Comparison of ENCODE assay signal across 7 mouse cellular contexts in the genomic region with DNA sequence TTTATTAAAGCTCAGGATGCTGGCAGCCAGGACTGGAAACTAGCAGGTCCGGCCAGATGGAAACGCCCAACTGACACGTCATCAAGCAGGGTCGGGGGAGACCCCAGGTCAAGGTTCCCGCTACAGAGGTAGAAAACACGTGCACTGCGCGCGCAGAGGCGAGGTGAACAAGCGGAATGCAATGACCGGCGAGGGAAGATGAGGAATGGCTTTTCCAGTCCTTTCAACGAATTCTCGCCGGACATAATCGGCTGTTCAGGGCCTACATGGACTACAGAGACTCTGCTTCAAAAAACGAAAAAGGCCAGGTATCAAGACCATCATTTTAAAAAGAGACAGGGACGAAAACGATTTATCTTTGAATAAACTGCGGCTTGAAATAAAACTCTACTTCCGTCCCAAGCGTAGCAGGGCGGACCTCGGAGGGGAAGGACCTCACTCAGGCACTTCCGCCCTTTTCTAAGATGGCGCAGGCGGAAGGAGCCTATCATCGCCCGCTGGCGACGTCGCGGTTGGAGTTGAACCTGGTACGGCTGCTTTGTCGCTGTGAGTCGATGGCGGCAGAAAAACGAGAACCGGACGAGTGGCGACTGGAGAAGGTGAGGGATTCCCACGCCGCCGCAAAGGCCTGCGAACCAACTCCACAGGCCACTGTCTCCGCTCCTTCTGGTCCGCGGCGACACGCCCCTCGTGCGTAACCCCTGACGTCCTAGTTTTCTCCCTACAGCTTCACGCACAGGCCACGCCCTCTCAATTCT. TPM values are rescaled to one million over a fixed set of nuclear protein-coding genes. Genes with fewer than 3 reads are reported as not detected.
A peak's percentile ranks its signal among the peaks of the same experiment; 100 is the strongest.
DNase-seq lines count a peak whose midpoint lies in the region; ATAC-seq and TF ChIP-seq lines count a peak whose summit lies in the region.

A gene (plus strand): TSS at position 78 of the 758 bp plus-strand sequence.

- peak; percentile 69; the same call in 1 of the 2 replicates for TF ChIP-seq EP300 in heart, adult 2 months (IDR thresholded peaks at IDR 0.05; ENCODE audit: insufficient read depth, low read depth, low read length)

- peak within 1 kb of the TSS; percentile 54 for H3K4me3 ChIP-seq in embryonic facial prominence, embryonic 13.5 days
- H3K4me3 ChIP-seq in heart, adult 2 months, result peak within 1 kb of the TSS; percentile 91
- peak within 1 kb of the TSS; percentile 68 for H3K4me3 ChIP-seq in limb, embryonic 13.5 days
- peak within 1 kb of the TSS; percentile 63 for H3K4me3 ChIP-seq in midbrain, embryonic 16.5 days (ENCODE audit: low read depth, low read length)

- WGBS in embryonic facial prominence, embryonic 13.5 days, result under 1% methylated on average over 56 of the region's 56 CpGs
- WGBS in heart, adult 2 months, result under 1% methylated on average over 56 of the region's 56 CpGs
- under 1% methylated on average over 56 of the region's 56 CpGs for WGBS in limb, embryonic 13.5 days
- WGBS in midbrain, embryonic 16.5 days, result under 1% methylated on average over 56 of the region's 56 CpGs

- peak; percentile 81 for TF ChIP-seq POLR2A in heart, adult 2 months (IDR thresholded peaks at IDR 0.05; ENCODE audit: insufficient read depth, low read depth, low read length)

- ATAC-seq in embryonic facial prominence, embryonic 13.5 days (ENCODE audit: insufficient number of reproducible peaks, insufficient read depth, low FRiP score, low TSS enrichment, low read depth), result peak; percentile 79
- peak; percentile 85 for ATAC-seq in limb, embryonic 13.5 days (ENCODE audit: low FRiP score, low read depth)
- peak; percentile 81 for ATAC-seq in midbrain, embryonic 16.5 days

- H3K4me1 ChIP-seq in embryonic facial prominence, embryonic 13.5 days, result peaks cover 31% of the 10 kb centered on the region
- H3K4me1 ChIP-seq in heart, adult 2 months (ENCODE audit: control insufficient read depth, insufficient read depth, low read length), result peaks cover 5% of the 10 kb centered on the region
- peaks cover 26% of the 10 kb centered on the region for H3K4me1 ChIP-seq in limb, embryonic 13.5 days
- H3K4me1 ChIP-seq in midbrain, embryonic 16.5 days (ENCODE audit: control insufficient read depth, insufficient read depth, low read length), result peaks cover 24% of the 10 kb centered on the region

- DNase-seq in adrenal gland, postnatal 25 days, result peak; percentile 88
- DNase-seq in heart, adult 2 months, result peak; percentile 93 to 96
- DNase-seq in kidney, adult 8-10 months, result peak; percentile 95 to 96
- peak; percentile 93 for DNase-seq in spleen, postnatal 10 days (ENCODE audit: low spot score in 2 of 2)

- TF ChIP-seq CTCF in heart, adult 2 months (IDR thresholded peaks at IDR 0.05), result no peak

- no peaks in the 10 kb centered on the region for H3K9me3 ChIP-seq in embryonic facial prominence, embryonic 13.5 days
- no peaks in the 10 kb centered on the region for H3K9me3 ChIP-seq in limb, embryonic 13.5 days
- H3K9me3 ChIP-seq in midbrain, embryonic 16.5 days (replicated peaks; ENCODE audit: control insufficient read depth, low read length, poor library complexity, severe bottlenecking), result no peaks in the 10 kb centered on the region

- peak within 1 kb of the TSS; percentile 86 for H3K27ac ChIP-seq in embryonic facial prominence, embryonic 13.5 days
- peak within 1 kb of the TSS; percentile 99 for H3K27ac ChIP-seq in heart, adult 2 months
- peak within 1 kb of the TSS; percentile 90 for H3K27ac ChIP-seq in limb, embryonic 13.5 days
- peak within 1 kb of the TSS; percentile 95 for H3K27ac ChIP-seq in midbrain, embryonic 16.5 days (ENCODE audit: low read length)

- H3K4me2 ChIP-seq in embryonic facial prominence, embryonic 13.5 days, result peak within 1 kb of the TSS; percentile 78
- H3K4me2 ChIP-seq in limb, embryonic 13.5 days (replicated peaks), result peak within 1 kb of the TSS; percentile 80
- peak within 1 kb of the TSS; percentile 79 for H3K4me2 ChIP-seq in midbrain, embryonic 16.5 days (ENCODE audit: low read length)

- intact Hi-C loops in heart, adult 2 months (cut with DNase I), result loop anchor here (2.0 kb wide), 1 partner anchor 94 kb away; a partner anchor contains a TSS

- peaks cover 17% of the 10 kb centered on the region for H3K36me3 ChIP-seq in embryonic facial prominence, embryonic 13.5 days
- H3K36me3 ChIP-seq in heart, adult 2 months (ENCODE audit: control insufficient read depth, insufficient read depth, low read length), result no peaks in the 10 kb centered on the region
- H3K36me3 ChIP-seq in limb, embryonic 13.5 days, result peaks cover 18% of the 10 kb centered on the region
- H3K36me3 ChIP-seq in midbrain, embryonic 16.5 days (ENCODE audit: control insufficient read depth, insufficient read depth, low read length), result no peaks in the 10 kb centered on the region

- H3K9ac ChIP-seq in embryonic facial prominence, embryonic 13.5 days, result peak within 1 kb of the TSS; percentile 77
- H3K9ac ChIP-seq in heart, adult 2 months (ENCODE audit: low read depth, low read length), result peak within 1 kb of the TSS; percentile 79
- H3K9ac ChIP-seq in limb, embryonic 13.5 days, result peak within 1 kb of the TSS; percentile 68
- peak within 1 kb of the TSS; percentile 74 for H3K9ac ChIP-seq in midbrain, embryonic 16.5 days (ENCODE audit: low read depth, low read length)

- no peaks in the 10 kb centered on the region for H3K27me3 ChIP-seq in embryonic facial prominence, embryonic 13.5 days
- no peaks in the 10 kb centered on the region for H3K27me3 ChIP-seq in heart, adult 2 months (ENCODE audit: control insufficient read depth, insufficient read depth, low read length)
- H3K27me3 ChIP-seq in limb, embryonic 13.5 days, result no peaks in the 10 kb centered on the region
- no peaks in the 10 kb centered on the region for H3K27me3 ChIP-seq in midbrain, embryonic 16.5 days (ENCODE audit: control insufficient read depth, insufficient read depth, low read depth, low read length)

- H3K79me2 ChIP-seq in heart, adult 2 months (replicated peaks; ENCODE audit: control insufficient read depth, insufficient read depth, low read length), result no peaks in the 10 kb centered on the region

RNA-seq across cellular contexts. Expression of the gene that starts here (rescaled TPM):
- total RNA-seq in adrenal gland, postnatal 25 days (2021), result 168 and 199 TPM in 2 replicates
- polyA plus RNA-seq in embryonic facial prominence, embryonic 13.5 days (2015; fragmentation: Nextera tagmentation; extraction: Ambion mirVana), result 115 and 118 TPM in 2 replicates
- 100 to 1,000 TPM; 140 to 169 TPM for total RNA-seq in heart, adult 2 months (2021)
- 112 and 120 TPM in 2 replicates for polyA plus RNA-seq in heart, adult 2 months (2012; rRNA removed)
- polyA plus RNA-seq in limb, embryonic 13.5 days (2015; fragmentation: Nextera tagmentation; extraction: Ambion mirVana), result 108 and 110 TPM in 2 replicates
- 117 and 123 TPM in 2 replicates for polyA plus RNA-seq in midbrain, embryonic 16.5 days (2015; fragmentation: Nextera tagmentation; extraction: Ambion mirVana)

Comparison
In these comparisons a context has a peak if more than half of its experiments do, and no peak if none do; other contexts are left out.
1. Peak in every context shown above with its lines: DNase-seq, ATAC-seq, H3K4me3 ChIP-seq and H3K27ac ChIP-seq.